Mouse (Mus musculus) liver, embryonic 15.5 days (tissue): Measurements from ENCODE around the gene Lage3. TPM values are rescaled to one million over a fixed set of nuclear protein-coding genes. Genes with fewer than 3 reads are reported as not detected.
A peak's percentile ranks its signal among the peaks of the same experiment; 100 is the strongest.
"Not testable (repeated sequence)": the region's sequence is repeated elsewhere in the genome, so short reads cannot be mapped to it uniquely, and the experiment has no call there.

ENCODE experiments used
- ATAC-seq: fragments of 200-750 bp; cut with Nextera tagmentation; 2 replicates; pipeline ENCODE4 v1.8.0; 2017; ENCODE audit warnings: moderate number of reproducible peaks, mild to moderate bottlenecking, moderate library complexity; ENCODE audit not compliant: insufficient read depth
- H3K27ac ChIP-seq: fragments of 300-500 bp; sonication (generic); replicated peaks from 2 replicates; pipeline ENCODE4 v1.5.1; 2015; ENCODE audit warnings: mild to moderate bottlenecking, inconsistent platforms
- H3K27me3 ChIP-seq: fragments of 300-500 bp; sonication (generic); 2 replicates; pipeline ENCODE4 v1.6.1; 2015; ENCODE audit warnings: mild to moderate bottlenecking, inconsistent platforms
- H3K36me3 ChIP-seq: fragments of 300-500 bp; sonication (generic); replicated peaks from 2 replicates; pipeline ENCODE4 v1.6.1; 2015; ENCODE audit warnings: moderate library complexity, mild to moderate bottlenecking, inconsistent platforms
- H3K4me1 ChIP-seq: fragments of 300-500 bp; sonication (generic); replicated peaks from 2 replicates; pipeline ENCODE4 v1.6.1; 2015; ENCODE audit warnings: inconsistent platforms
- H3K4me2 ChIP-seq: fragments of 300-500 bp; sonication (generic); 2 replicates; pipeline ENCODE4 v1.6.1; 2015; ENCODE audit warnings: moderate library complexity, mild to moderate bottlenecking, inconsistent platforms
- H3K4me3 ChIP-seq: fragments of 300-500 bp; sonication (generic); replicated peaks from 2 replicates; pipeline ENCODE4 v1.5.1; 2015; ENCODE audit warnings: mild to moderate bottlenecking, inconsistent platforms
- H3K9ac ChIP-seq: fragments of 300-500 bp; sonication (generic); 2 replicates; pipeline ENCODE4 v1.6.1; 2015; ENCODE audit warnings: moderate library complexity, mild to moderate bottlenecking, inconsistent platforms
- H3K9me3 ChIP-seq: fragments of 300-500 bp; sonication (generic); replicated peaks from 2 replicates; pipeline ENCODE4 v1.6.1; 2016; ENCODE audit warnings: inconsistent platforms
- WGBS: fragments of 180-500 bp; shearing (Covaris S2); methylation state at CpG from one replicate; pipeline ENCODE4 v1.1.7; 2015; ENCODE audit warnings: mixed read lengths; ENCODE audit not compliant: insufficient replicate concordance; 5-methylcytosine and 5-hydroxymethylcytosine counted together
- polyA plus RNA-seq: library from polyadenylated mRNA; unstranded; fragments of >200 nt; fragmentation: Nextera tagmentation; extraction: Ambion mirVana; gene quantifications from 2 replicates; pipeline ENCODE4 v1.2.1, GENCODE M21; 2015

The Lage3 gene
- 34.6 and 43.0 TPM in 2 replicates for polyA plus RNA-seq

GRCm38 (mm10) chrX:74353467-74353770 is at the start of gene Lage3:
Gene Lage3 (minus strand): TSS chrX:74353618.
- Histone ChIP-seq H3K9ac (peak within 1 kb of the TSS; percentile 54), H3K27ac (no peak within 1 kb of the TSS)
- WGBS: 25% methylated on average over 17 of the region's 22 CpGs

DNA sequence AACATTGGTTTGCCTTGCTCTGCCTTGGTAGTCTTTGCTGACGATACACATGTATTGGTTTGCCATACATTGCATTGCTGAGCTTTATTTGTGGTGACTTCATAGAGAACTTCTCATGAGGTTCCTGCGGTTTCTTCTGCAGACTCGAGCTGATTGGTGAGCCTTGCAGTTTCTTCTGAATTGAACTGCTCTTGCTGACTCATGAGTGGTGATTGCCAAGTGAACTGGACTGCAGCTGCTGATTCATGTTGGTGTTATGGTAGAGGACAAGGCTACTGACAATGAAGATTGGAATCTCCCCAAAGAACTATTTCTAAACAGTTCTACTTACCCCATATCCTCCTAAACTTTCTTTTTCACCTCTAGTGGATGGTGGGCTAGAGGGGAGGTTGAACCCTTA is 46.7 kb upstream of the Lage3 start:
- no peak overlapping the region for H3K4me2 ChIP-seq
- ATAC-seq: no peak
- no peaks in the 10 kb centered on the region for H3K27me3 ChIP-seq
- H3K27ac ChIP-seq: no peak overlapping the region
- no peak overlapping the region for H3K4me3 ChIP-seq
- no peaks in the 10 kb centered on the region for H3K36me3 ChIP-seq
- no peaks in the 10 kb centered on the region for H3K9me3 ChIP-seq
- 55% methylated on average over 3 of the region's 3 CpGs for WGBS
- no peak overlapping the region for H3K9ac ChIP-seq
- no peaks in the 10 kb centered on the region for H3K4me1 ChIP-seq

More at GRCm38 (mm10) chrX:74353467-74353770, at the start of gene Lage3:
- Histone ChIP-seq H3K9me3 (no peaks in the 10 kb centered on the region), H3K4me3 (peak within 1 kb of the TSS; percentile 61), H3K4me1 (peaks cover 5% of the 10 kb centered on the region; the same call in 1 of the 2 replicates), H3K27me3 (no peaks in the 10 kb centered on the region), H3K4me2 (peak within 1 kb of the TSS; percentile 74), H3K36me3 (no peaks in the 10 kb centered on the region)
- ATAC-seq: peak; percentile 81

DNA sequence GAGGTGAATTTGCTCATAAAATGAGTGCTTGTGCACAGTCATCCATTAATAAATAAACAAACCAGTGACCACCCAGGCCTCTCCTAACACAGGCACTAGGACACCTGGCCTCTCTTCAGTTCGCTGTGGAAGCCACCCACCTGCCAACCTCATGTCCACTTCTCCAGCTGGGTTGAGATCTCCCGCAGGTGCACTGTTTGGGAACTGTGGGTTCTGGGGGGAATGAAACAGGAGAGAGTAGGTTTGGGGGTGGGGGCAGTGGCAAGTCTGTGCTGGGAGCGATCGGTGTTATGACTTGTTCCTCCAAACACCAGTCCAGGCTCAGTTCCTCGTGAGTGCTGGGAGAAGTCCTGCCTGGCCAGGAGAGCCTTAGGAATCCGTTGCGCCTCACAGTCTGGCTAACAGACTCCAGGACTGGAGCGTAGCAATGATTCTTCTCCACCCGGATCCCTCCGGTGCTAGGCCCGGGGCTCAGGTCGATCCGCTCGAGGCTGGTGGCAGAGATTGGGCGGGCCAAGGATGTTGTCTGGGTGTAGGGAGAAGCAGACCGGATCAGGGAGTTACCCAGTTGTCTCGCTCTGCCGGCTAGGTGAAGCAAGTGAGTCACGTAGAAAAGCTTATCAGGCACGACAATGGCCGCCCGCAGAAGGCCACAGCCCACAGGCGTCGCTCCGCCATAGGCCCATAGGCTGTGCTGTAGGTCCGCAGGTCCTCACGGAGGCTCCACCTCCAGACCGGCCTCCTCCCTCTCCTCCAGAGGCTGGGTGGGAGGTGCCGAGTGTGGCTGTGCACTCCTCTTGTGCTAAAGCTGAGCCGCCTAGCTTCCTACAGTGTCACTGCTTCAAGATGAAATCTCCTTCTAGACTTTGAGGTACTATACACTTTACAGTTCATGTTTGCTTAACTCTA is 39.4 kb upstream of the Lage3 start, which contains the start of the genes Fam3a and Ikbkg:
Gene Fam3a (minus strand): TSS at position 738 of the 909 bp plus-strand sequence.
Gene Ikbkg (plus strand): TSS at position 756 of the 909 bp plus-strand sequence.
- 14% methylated on average over 30 of the region's 30 CpGs for WGBS

GRCm38 (mm10) chrX:74388153-74388552 is 34.7 kb upstream of the Lage3 start:
- no peak overlapping the region for H3K4me2 ChIP-seq

More for the DNA sequence above, 39.4 kb upstream of the Lage3 start, which contains the start of the genes Fam3a and Ikbkg:
- peak within 1 kb of the TSS; percentile 64 for H3K9ac ChIP-seq
- no peaks in the 10 kb centered on the region for H3K9me3 ChIP-seq
- H3K4me2 ChIP-seq: peak within 1 kb of the TSS; percentile 73
- H3K27ac ChIP-seq: peak within 1 kb of the TSS; percentile 92
- peak; percentile 100 for ATAC-seq
- H3K4me1 ChIP-seq: peaks cover 26% of the 10 kb centered on the region
- no peaks in the 10 kb centered on the region for H3K36me3 ChIP-seq
- peak within 1 kb of the TSS; percentile 61 for H3K4me3 ChIP-seq
- H3K27me3 ChIP-seq: no peaks in the 10 kb centered on the region

GRCm38 (mm10) chrX:74384451-74384850 is 31.0 kb upstream of the Lage3 start:
- H3K4me2 ChIP-seq: no peak overlapping the region; the same call in 1 of the 2 replicates
- no peak overlapping the region for H3K4me3 ChIP-seq
- H3K9ac ChIP-seq: no peak overlapping the region
- H3K9me3 ChIP-seq: no peaks in the 10 kb centered on the region
- peak overlapping the region; percentile 20; the same call in 1 of the 2 replicates for H3K27ac ChIP-seq
- WGBS: 26% methylated on average over 2 of the region's 2 CpGs
- peaks cover 35% of the 10 kb centered on the region for H3K4me1 ChIP-seq
- H3K27me3 ChIP-seq: no peaks in the 10 kb centered on the region
- H3K36me3 ChIP-seq: 0 out of 2 replicates have a peak, but pooled peaks cover 8% of the 10 kb centered on the region
- ATAC-seq: peak; percentile 76

More at GRCm38 (mm10) chrX:74388153-74388552, 34.7 kb upstream of the Lage3 start:
- Histone ChIP-seq H3K4me1 (peaks cover 43% of the 10 kb centered on the region), H3K9ac (no peak overlapping the region), H3K9me3 (no peaks in the 10 kb centered on the region), H3K27me3 (no peaks in the 10 kb centered on the region), H3K27ac (peak overlapping the region; percentile 67), H3K4me3 (no peak overlapping the region), H3K36me3 (0 out of 2 replicates have a peak, but pooled peaks cover 8% of the 10 kb centered on the region)
- ATAC-seq: no peak

GRCm38 (mm10) chrX:74372888-74373549 is 19.6 kb upstream of the Lage3 start, which contains the start of the genes Ubl4a and Slc10a3:
Gene Ubl4a (minus strand): TSS chrX:74373218.
Gene Slc10a3 (minus strand): TSS chrX:74373349.
- WGBS: 9% methylated on average over 32 of the region's 32 CpGs
- H3K9ac ChIP-seq: peak within 1 kb of the TSS; percentile 60
- ATAC-seq: peak; percentile 86
- peaks cover 25% of the 10 kb centered on the region for H3K4me1 ChIP-seq
- H3K36me3 ChIP-seq: no peaks in the 10 kb centered on the region
- H3K27ac ChIP-seq: 0 out of 2 replicates have a peak within 1 kb of the TSS, but pooled peaks have one; percentile 19
- H3K27me3 ChIP-seq: no peaks in the 10 kb centered on the region
- no peaks in the 10 kb centered on the region for H3K9me3 ChIP-seq
- H3K4me2 ChIP-seq: peak within 1 kb of the TSS; percentile 82
- H3K4me3 ChIP-seq: peak within 1 kb of the TSS; percentile 61

GRCm38 (mm10) chrX:74368209-74368909 is 14.9 kb upstream of the Lage3 start:
- peaks cover 38% of the 10 kb centered on the region for H3K4me1 ChIP-seq

DNA sequence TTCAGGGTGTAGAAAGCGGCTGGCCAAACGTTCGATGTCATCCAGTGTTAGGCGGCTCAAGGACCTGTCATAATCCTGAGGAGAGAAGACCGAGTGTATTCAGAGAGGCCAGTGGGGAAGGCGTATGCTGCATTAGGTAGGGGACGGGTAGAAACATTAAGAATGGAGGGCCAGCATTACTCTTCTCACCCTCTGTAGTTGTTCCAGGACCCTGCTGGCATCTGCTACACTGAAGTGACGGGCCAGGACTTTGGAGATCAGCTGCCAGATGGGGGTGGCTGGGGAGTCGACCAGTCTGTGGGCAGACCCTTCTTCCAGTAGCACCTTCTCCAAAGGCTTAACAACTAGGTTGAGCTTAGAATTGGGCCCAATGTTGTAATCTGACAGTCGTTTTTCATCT is 14.1 kb upstream of the Lage3 start:
- Histone ChIP-seq H3K4me1 (peaks cover 33% of the 10 kb centered on the region), H3K9ac (peak overlapping the region; percentile 78), H3K4me3 (peak overlapping the region; percentile 72), H3K27ac (0 out of 2 replicates have a peak overlapping the region, but pooled peaks have one; percentile 83), H3K27me3 (no peaks in the 10 kb centered on the region), H3K4me2 (peak overlapping the region; percentile 73), H3K9me3 (no peaks in the 10 kb centered on the region), H3K36me3 (peaks cover 13% of the 10 kb centered on the region; the same call in 1 of the 2 replicates)
- ATAC-seq: no peak
- 51% methylated on average over 10 of the region's 10 CpGs for WGBS

More at GRCm38 (mm10) chrX:74368209-74368909, 14.9 kb upstream of the Lage3 start:
- peak; percentile 76 for ATAC-seq
- Histone ChIP-seq H3K27me3 (no peaks in the 10 kb centered on the region), H3K27ac (peak overlapping the region; percentile 83), H3K9me3 (no peaks in the 10 kb centered on the region), H3K9ac (peak overlapping the region; percentile 78), H3K36me3 (peaks cover 13% of the 10 kb centered on the region; the same call in 1 of the 2 replicates), H3K4me3 (peak overlapping the region; percentile 72), H3K4me2 (peak overlapping the region; percentile 73)
- WGBS: 11% methylated on average over 49 of the region's 49 CpGs

- no peak overlapping the region for H3K4me3 ChIP-seq
Observed at GRCm38 (mm10) chrX:74359171-74359570, 5.8 kb upstream of the Lage3 start.

GRCm38 (mm10) chrX:74357069-74357468 is 3.7 kb upstream of the Lage3 start:
- not testable (repeated sequence) for H3K9me3 ChIP-seq, H3K4me3 ChIP-seq, H3K9ac ChIP-seq, ATAC-seq, H3K36me3 ChIP-seq, H3K4me2 ChIP-seq, H3K27me3 ChIP-seq, H3K4me1 ChIP-seq, H3K27ac ChIP-seq
- WGBS: 81% methylated on average over 3 of the region's 3 CpGs

More at GRCm38 (mm10) chrX:74359171-74359570, 5.8 kb upstream of the Lage3 start:
- Histone ChIP-seq H3K4me2 (no peak overlapping the region), H3K36me3 (no peaks in the 10 kb centered on the region), H3K27ac (no peak overlapping the region), H3K9me3 (no peaks in the 10 kb centered on the region), H3K9ac (no peak overlapping the region), H3K27me3 (0 out of 2 replicates have a peak, but pooled peaks cover 5% of the 10 kb centered on the region), H3K4me1 (no peaks in the 10 kb centered on the region)
- WGBS: 39% methylated on average over 11 of the region's 11 CpGs
- no peak for ATAC-seq
